In genomic region chr19:57243191-57243590, GRCm38 (mm10) we compare ENCODE assay signal across 10 mouse cellular contexts.
DNase-seq lines count a peak whose midpoint lies in the region; ATAC-seq and TF ChIP-seq lines count a peak whose summit lies in the region.
"Had no signal": no experiment of that assay in that cellular context is flagged by ENCODE, and none has a peak within 500 bp of the region (broad histone marks: within the 10 kb centered on the region; RNA-seq: fewer than 3 reads in every experiment).

No protein-coding gene starts in this region.

- H3K9ac ChIP-seq in heart, embryonic 14.5 days (ENCODE audit: low read length): no peak overlapping the region
- H3K9ac ChIP-seq in intestine, postnatal 0 days (ENCODE audit: low read depth, low read length): no peak overlapping the region
- H3K9ac ChIP-seq: limb, embryonic 12.5 days had no signal

- intact Hi-C loops in left cerebral cortex, postnatal 25 days (cut with DNase I): no loop called here

- TF ChIP-seq CTCF in intestine, postnatal 0 days (IDR thresholded peaks at IDR 0.05; ENCODE audit: low read depth): no peak

- H3K27me3 ChIP-seq in heart, embryonic 14.5 days (ENCODE audit: control insufficient read depth, insufficient read depth, low read length): no peaks in the 10 kb centered on the region
- H3K27me3 ChIP-seq in intestine, postnatal 0 days (replicated peaks; ENCODE audit: control insufficient read depth, insufficient read depth, low read length): no peaks in the 10 kb centered on the region
- H3K27me3 ChIP-seq: limb, embryonic 12.5 days had no signal

- peaks cover 30 to 58% of the 10 kb centered on the region in 2 experiments for H3K4me1 ChIP-seq in heart, embryonic 14.5 days (ENCODE audit: control insufficient read depth in 2 of 2, insufficient read depth in 2 of 2, low read length in 2 of 2)
- no peaks in the 10 kb centered on the region; the same call in 1 of the 2 replicates for H3K4me1 ChIP-seq in intestine, postnatal 0 days (replicated peaks; ENCODE audit: control insufficient read depth, insufficient read depth, low read length)

- 75% methylated on average over 12 of the region's 12 CpGs for WGBS in heart, embryonic 14.5 days
- 69% methylated on average over 12 of the region's 12 CpGs for WGBS in intestine, postnatal 0 days

- H3K27ac ChIP-seq in heart, embryonic 14.5 days (replicated peaks in 1 of 2; ENCODE audit: control insufficient read depth in 1 of 2, insufficient read depth in 1 of 2, low read depth in 2 of 2, low read length in 2 of 2): no peak overlapping the region
- H3K27ac ChIP-seq in intestine, postnatal 0 days (ENCODE audit: low read depth, low read length): no peak overlapping the region; the same call in 1 of the 2 replicates
- H3K27ac ChIP-seq: limb, embryonic 12.5 days had no signal

- no peak overlapping the region for H3K4me3 ChIP-seq in heart, embryonic 14.5 days (ENCODE audit: control insufficient read depth in 1 of 2, insufficient read depth in 1 of 2, low read depth in 1 of 2, low read length in 2 of 2)
- 0 out of 2 replicates have a peak overlapping the region, but pooled peaks have one; percentile 11 for H3K4me3 ChIP-seq in intestine, postnatal 0 days (ENCODE audit: low read depth, low read length)
- H3K4me3 ChIP-seq: limb, embryonic 12.5 days had no signal

- no peak for ATAC-seq in heart, embryonic 14.5 days (ENCODE audit: insufficient number of reproducible peaks, insufficient read depth, low FRiP score, low read depth)
- ATAC-seq in CD4-positive, CD25-positive, alpha-beta regulatory T cell, adult 4 months: peak; percentile 49
- ATAC-seq in intestine, postnatal 0 days: peak; percentile 65

- no peaks in the 10 kb centered on the region for H3K9me3 ChIP-seq in heart, embryonic 14.5 days (ENCODE audit: control insufficient read depth, low read length)
- H3K9me3 ChIP-seq in intestine, postnatal 0 days (ENCODE audit: control insufficient read depth): no peaks in the 10 kb centered on the region
- H3K9me3 ChIP-seq: limb, embryonic 12.5 days had no signal

- no peaks in the 10 kb centered on the region for H3K36me3 ChIP-seq in heart, embryonic 14.5 days (ENCODE audit: control insufficient read depth, insufficient read depth, low read length)
- H3K36me3 ChIP-seq in intestine, postnatal 0 days (ENCODE audit: control insufficient read depth, insufficient read depth): no peaks in the 10 kb centered on the region; the same call in 1 of the 2 replicates
- H3K36me3 ChIP-seq: limb, embryonic 12.5 days had no signal

- peak overlapping the region; percentile 31 for H3K4me2 ChIP-seq in heart, embryonic 14.5 days (ENCODE audit: low read length)
- peak overlapping the region; percentile 43 for H3K4me2 ChIP-seq in intestine, postnatal 0 days (replicated peaks; ENCODE audit: low read depth)
- H3K4me2 ChIP-seq: limb, embryonic 12.5 days had no signal

- DNase-seq in heart, postnatal 4 days: no peak
- peak; percentile 11 for DNase-seq in 416B (ENCODE audit: low read depth)
- no peak for DNase-seq in right cerebral cortex, postnatal 14 days
- DNase-seq in layer of hippocampus, adult 9-11 months: no peak
- no peak for DNase-seq in left cerebral cortex, postnatal 25 days (ENCODE audit: low spot score in 2 of 2)
- DNase-seq: midbrain, embryonic 14.5 days had no signal
